Mouse (Mus musculus) intestine, postnatal 0 days (tissue): Measurements from ENCODE around the gene Kif3c. TPM values are rescaled to one million over a fixed set of nuclear protein-coding genes. Genes with fewer than 3 reads are reported as not detected.

ENCODE experiments used
- ATAC-seq: fragments of 200-750 bp; cut with Nextera tagmentation; 2 replicates; pipeline ENCODE4 v1.8.0; 2017; ENCODE audit warnings: mild to moderate bottlenecking, moderate TSS enrichment, moderate library complexity
- H3K27ac ChIP-seq: fragments of 300-500 bp; sonication (generic); 2 replicates; pipeline ENCODE4 v1.5.1; 2014; ENCODE audit warnings: mild to moderate bottlenecking, low read depth, low read length, moderate library complexity
- H3K27me3 ChIP-seq: fragments of 300-500 bp; sonication (generic); replicated peaks from 2 replicates; pipeline ENCODE4 v1.6.1; 2014; ENCODE audit warnings: low read length, mixed read lengths; ENCODE audit not compliant: control insufficient read depth, insufficient read depth
- H3K36me3 ChIP-seq: fragments of 300-500 bp; sonication (generic); 2 replicates; pipeline ENCODE4 v1.6.1; 2014; ENCODE audit warnings: mild to moderate bottlenecking, moderate library complexity; ENCODE audit not compliant: control insufficient read depth, insufficient read depth
- H3K4me1 ChIP-seq: fragments of 300-500 bp; sonication (generic); replicated peaks from 2 replicates; pipeline ENCODE4 v1.6.1; 2014; ENCODE audit warnings: antibody characterized with exemption, low read length, mixed read lengths; ENCODE audit not compliant: control insufficient read depth, insufficient read depth
- H3K4me2 ChIP-seq: fragments of 300-500 bp; sonication (generic); replicated peaks from 2 replicates; pipeline ENCODE4 v1.6.1; 2014; ENCODE audit warnings: low read depth, mild to moderate bottlenecking, moderate library complexity
- H3K4me3 ChIP-seq: fragments of 300-500 bp; sonication (generic); 2 replicates; pipeline ENCODE4 v1.5.1; 2014; ENCODE audit warnings: low read depth, low read length
- H3K9ac ChIP-seq: fragments of 300-500 bp; sonication (generic); 2 replicates; pipeline ENCODE4 v1.6.1; 2014; ENCODE audit warnings: mild to moderate bottlenecking, low read depth, low read length
- H3K9me3 ChIP-seq: fragments of 300-500 bp; sonication (generic); 2 replicates; pipeline ENCODE4 v1.6.1; 2016; ENCODE audit warnings: mixed run types; ENCODE audit not compliant: control insufficient read depth
- CTCF ChIP-seq: sonication (generic); IDR thresholded peaks from 2 replicates; pipeline ENCODE4 v1.5.1; 2016; ENCODE audit warnings: low read depth, mild to moderate bottlenecking, control low read depth, antibody characterized with exemption, moderate library complexity
- WGBS: fragments of 180-500 bp; shearing (Covaris S2); extraction: QIAGEN DNeasy Blood & Tissue Kit; methylation state at CpG from one replicate; pipeline ENCODE4 v1.1.7; 2014; 5-methylcytosine and 5-hydroxymethylcytosine counted together
- polyA plus RNA-seq: library from polyadenylated mRNA; unstranded; fragments of >200 nt; fragmentation: Nextera tagmentation; extraction: Ambion mirVana; gene quantifications from 2 replicates; pipeline ENCODE4 v1.2.1, GENCODE M21; 2015

The Kif3c gene
- polyA plus RNA-seq, 1 experiment from 2014 or later: 2.4 TPM

GRCm38 (mm10) chr12:3365449-3366189 is 687 bp downstream of the Kif3c start:
- Histone ChIP-seq H3K9ac (peak overlapping the region; percentile 57), H3K4me1 (no peaks in the 10 kb centered on the region; the same call in 1 of the 2 replicates), H3K27ac (no peak overlapping the region), H3K4me3 (peak overlapping the region; percentile 79), H3K27me3 (no peaks in the 10 kb centered on the region), H3K36me3 (no peaks in the 10 kb centered on the region), H3K9me3 (no peaks in the 10 kb centered on the region), H3K4me2 (peak overlapping the region; percentile 89)
- 3% methylated on average over 30 of the region's 31 CpGs for WGBS
- peak; percentile 34 for ATAC-seq
- TF ChIP-seq CTCF: no peak

DNA sequence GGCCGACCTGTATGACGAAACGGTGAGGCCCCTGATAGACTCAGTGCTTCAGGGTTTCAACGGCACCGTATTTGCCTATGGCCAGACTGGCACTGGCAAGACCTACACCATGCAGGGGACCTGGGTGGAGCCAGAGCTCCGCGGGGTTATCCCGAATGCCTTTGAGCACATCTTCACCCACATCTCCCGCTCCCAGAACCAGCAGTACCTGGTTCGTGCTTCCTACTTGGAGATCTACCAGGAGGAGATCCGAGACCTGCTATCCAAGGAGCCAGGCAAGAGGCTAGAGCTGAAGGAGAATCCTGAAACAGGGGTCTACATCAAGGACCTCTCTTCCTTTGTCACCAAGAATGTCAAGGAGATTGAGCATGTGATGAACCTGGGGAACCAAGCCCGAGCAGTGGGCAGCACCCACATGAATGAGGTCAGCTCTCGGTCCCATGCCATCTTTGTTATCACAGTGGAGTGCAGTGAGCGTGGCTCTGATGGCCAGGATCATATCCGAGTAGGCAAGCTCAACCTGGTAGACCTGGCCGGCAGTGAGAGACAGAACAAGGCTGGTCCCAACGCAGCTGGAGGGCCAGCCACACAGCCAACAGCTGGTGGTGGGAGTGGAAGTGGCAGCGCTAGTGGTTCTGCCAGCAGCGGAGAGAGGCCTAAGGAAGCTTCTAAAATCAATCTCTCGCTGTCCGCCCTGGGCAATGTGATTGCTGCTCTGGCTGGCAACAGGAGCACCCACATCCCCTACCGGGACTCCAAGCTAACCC is 1.4 kb downstream of the Kif3c start:
- H3K9ac ChIP-seq: peak overlapping the region; percentile 57; the same call in 1 of the 2 replicates

GRCm38 (mm10) chr12:3366957-3367260 is 2.0 kb downstream of the Kif3c start:
- no peaks in the 10 kb centered on the region for H3K27me3 ChIP-seq
- no peaks in the 10 kb centered on the region for H3K36me3 ChIP-seq
- no peak overlapping the region; the same call in 1 of the 2 replicates for H3K4me2 ChIP-seq
- ATAC-seq: no peak
- no peak for TF ChIP-seq CTCF
- no peak overlapping the region for H3K4me3 ChIP-seq
- H3K27ac ChIP-seq: peak overlapping the region; percentile 41
- H3K4me1 ChIP-seq: no peaks in the 10 kb centered on the region; the same call in 1 of the 2 replicates
- no peaks in the 10 kb centered on the region for H3K9me3 ChIP-seq
- 96% methylated on average over 14 of the region's 14 CpGs for WGBS
- H3K9ac ChIP-seq: no peak overlapping the region

More for the DNA sequence above, 1.4 kb downstream of the Kif3c start:
- Histone ChIP-seq H3K4me3 (peak overlapping the region; percentile 79; the same call in 1 of the 2 replicates), H3K9me3 (no peaks in the 10 kb centered on the region), H3K27ac (no peak overlapping the region), H3K27me3 (no peaks in the 10 kb centered on the region), H3K4me1 (no peaks in the 10 kb centered on the region; the same call in 1 of the 2 replicates), H3K4me2 (peak overlapping the region; percentile 89), H3K36me3 (no peaks in the 10 kb centered on the region)
- no peak for TF ChIP-seq CTCF
- WGBS: 66% methylated on average over 22 of the region's 22 CpGs
- no peak for ATAC-seq

DNA sequence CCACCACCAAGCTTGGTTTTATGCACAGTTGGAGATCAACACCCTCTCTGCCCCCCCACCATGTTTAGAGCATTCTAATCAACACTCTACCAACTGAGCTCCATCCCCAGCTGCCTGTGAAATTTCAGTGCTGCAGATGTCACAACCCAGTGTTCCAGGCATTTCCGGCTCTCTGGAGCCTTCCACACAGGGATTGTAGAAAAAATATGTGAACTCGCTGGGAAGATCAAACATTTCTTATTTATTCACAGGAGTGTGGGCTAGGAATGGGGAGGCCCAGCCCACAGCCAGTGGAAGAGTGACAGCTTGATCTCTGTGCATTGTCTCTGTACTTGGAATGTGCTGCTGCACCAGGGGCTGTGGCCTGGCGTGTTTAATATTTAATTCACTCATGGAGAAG is 3.8 kb downstream of the Kif3c start:
- no peak overlapping the region for H3K27ac ChIP-seq
- no peak for ATAC-seq
- H3K4me2 ChIP-seq: no peak overlapping the region
- no peaks in the 10 kb centered on the region for H3K9me3 ChIP-seq
- TF ChIP-seq CTCF: no peak
- H3K4me1 ChIP-seq: no peaks in the 10 kb centered on the region; the same call in 1 of the 2 replicates
- no peak overlapping the region for H3K4me3 ChIP-seq
- no peaks in the 10 kb centered on the region for H3K27me3 ChIP-seq
- 27% methylated on average over 3 of the region's 3 CpGs for WGBS
- no peaks in the 10 kb centered on the region for H3K36me3 ChIP-seq
- H3K9ac ChIP-seq: no peak overlapping the region

DNA sequence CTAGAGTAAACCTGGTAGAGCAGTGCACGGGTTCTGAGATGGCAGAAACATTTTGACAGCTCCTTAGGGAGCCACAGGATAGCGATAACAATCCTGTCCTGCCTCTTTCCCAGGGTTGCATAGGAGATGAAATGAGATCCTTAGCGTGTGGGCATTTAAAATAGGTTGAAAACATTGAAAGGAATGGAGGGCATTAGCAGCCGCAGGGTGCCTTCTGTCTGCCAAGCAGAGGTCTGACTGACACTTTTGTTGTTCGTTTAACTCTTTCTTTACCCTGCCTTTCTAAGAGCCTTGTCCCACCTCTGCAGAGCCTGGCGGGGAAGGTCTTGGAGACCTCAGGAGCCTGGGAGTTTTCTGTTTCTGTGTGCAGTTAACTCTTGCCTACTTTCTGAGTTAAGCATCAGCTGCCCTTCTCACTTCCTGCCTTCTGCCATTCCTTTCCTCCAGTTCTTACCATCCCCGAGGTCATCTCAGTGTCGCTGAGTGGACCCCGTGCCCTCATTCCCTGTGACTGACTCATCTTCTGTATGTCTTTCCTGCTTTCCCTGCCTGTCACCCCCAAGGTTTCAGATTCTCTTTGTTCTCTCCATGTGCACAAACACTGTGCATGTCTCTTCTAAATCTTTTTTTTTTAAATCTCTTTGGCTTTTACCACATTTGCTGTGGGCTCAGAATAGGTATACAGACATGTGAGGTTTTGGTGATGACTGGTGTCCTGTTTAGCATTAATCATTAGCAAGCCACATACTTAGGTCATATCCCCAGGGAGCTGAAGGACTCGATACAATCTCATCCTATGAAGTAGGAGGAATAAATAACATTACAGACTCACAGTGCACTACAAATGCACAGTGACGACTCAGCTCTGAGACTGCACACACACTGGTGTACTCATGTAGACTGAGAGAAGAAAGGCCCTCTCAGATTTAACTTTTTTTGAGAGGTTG is 6.3 kb downstream of the Kif3c start:
- no peak overlapping the region for H3K27ac ChIP-seq

More for the DNA sequence above, 6.3 kb downstream of the Kif3c start:
- no peak overlapping the region for H3K4me3 ChIP-seq
- no peaks in the 10 kb centered on the region for H3K27me3 ChIP-seq
- 44% methylated on average over 11 of the region's 11 CpGs for WGBS
- H3K4me2 ChIP-seq: no peak overlapping the region
- H3K9ac ChIP-seq: no peak overlapping the region
- no peaks in the 10 kb centered on the region for H3K36me3 ChIP-seq
- H3K4me1 ChIP-seq: no peaks in the 10 kb centered on the region
- H3K9me3 ChIP-seq: no peaks in the 10 kb centered on the region
- ATAC-seq: no peak
- TF ChIP-seq CTCF: no peak
